Mouse (Mus musculus) c-Kit-positive CD71-negative TER-119-negative erythroid progenitor cells, embryonic 14.5 days (primary cell): ENCODE results near the gene Ppard.

ENCODE experiments used
- DNase-seq: peaks from one replicate; pipeline ENCODE4 v3.0.0-alpha.2; 2013; ENCODE audit warnings: low read depth

Gene Ppard

DNA sequence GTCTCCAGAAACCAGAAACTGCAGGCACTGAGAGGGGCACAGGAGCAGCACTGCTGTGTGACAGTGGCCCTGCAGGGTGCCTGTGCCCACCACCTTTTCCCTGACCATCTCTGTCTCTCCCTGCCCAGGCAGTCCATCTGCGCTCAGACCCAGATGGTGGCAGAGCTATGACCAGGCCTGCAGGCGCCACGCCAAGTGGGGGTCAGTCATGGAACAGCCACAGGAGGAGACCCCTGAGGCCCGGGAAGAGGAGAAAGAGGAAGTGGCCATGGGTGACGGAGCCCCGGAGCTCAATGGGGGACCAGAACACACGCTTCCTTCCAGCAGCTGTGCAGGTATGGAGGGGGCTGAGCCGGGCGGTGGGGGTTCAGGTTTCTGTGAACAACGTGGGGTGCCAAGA, 53.6 kb downstream of the Ppard start:
- no peak for DNase-seq

DNA sequence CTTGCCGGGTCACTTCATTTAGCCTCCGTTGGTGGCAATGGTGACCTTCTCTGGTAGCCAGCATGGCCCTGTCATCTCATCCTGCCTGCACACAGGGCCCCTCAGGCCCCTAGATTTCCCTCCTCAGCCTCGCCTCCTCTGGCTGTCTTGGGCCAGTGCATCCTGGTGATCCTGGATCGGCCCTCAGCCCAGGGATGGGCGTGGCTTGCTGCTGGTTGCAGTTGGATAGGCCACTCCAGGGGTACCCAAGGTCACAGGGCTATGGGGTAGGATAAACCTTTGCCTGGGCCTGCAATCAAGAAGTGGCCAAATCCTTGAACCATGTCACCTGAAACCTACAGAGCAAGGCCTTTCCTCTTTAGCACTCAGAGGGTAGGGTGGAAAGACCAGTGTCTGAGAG, 54.5 kb downstream of the Ppard start:
- DNase-seq: no peak

DNA sequence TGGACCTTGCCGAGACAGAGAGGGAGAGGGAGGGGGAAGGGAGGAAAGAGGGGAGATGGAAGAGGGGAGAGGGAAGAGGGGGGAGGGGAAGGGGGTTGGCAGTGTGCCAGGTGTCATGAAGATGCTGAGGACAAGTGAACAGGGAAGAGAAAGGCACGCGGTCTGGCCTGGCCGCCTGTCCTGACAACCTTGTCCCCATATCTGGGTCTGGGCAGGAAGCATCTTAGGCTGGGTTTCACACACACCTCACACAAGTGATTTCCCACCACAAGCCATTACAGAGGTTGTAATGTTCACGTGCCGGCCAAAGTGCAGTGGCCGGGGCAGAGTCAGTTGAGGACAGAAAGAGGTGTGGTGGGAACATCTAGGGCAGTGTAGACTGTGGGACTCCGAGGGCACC, 55.1 kb downstream of the Ppard start:
- DNase-seq: no peak

DNA sequence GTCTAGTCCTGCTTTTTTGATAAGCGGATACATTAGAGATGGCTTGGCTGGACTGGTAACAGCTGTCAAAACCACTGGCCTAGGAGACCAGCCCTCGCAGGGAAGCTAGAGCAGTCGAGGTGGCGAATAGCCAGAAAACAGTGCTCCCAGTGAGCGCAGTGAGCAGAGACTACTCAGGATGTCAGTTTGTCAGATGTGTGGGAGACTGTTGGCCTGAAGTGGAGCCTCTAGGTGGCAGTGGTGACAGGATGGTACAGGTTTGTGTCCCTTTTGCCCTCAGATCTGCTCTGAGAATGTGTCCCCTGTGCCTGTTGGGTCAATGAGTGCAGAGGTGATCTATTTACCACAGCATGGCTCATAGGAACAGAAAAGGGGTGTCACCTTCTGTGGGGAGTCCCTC, 55.5 kb downstream of the Ppard start:
- no peak for DNase-seq

DNA sequence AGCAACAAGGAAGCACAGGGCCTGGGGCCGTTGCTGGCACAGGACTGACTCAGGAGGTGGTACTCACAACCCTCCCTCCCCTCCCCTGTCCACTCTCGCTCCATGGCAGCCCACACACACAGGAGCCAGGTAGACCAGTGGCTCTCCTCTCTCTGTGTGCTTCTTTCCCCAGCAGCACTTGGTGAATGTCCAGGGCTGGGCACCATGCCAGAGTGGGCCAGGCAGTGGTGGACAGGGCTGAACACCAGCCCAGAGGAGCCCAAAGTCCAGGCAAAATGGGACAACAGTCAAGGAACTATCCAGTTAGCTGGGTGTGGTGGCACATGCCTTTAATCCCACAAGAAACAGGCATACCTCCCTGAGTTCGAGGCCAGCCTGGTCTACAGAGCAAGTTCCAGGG, 57.8 kb downstream of the Ppard start:
- DNase-seq: no peak

DNA sequence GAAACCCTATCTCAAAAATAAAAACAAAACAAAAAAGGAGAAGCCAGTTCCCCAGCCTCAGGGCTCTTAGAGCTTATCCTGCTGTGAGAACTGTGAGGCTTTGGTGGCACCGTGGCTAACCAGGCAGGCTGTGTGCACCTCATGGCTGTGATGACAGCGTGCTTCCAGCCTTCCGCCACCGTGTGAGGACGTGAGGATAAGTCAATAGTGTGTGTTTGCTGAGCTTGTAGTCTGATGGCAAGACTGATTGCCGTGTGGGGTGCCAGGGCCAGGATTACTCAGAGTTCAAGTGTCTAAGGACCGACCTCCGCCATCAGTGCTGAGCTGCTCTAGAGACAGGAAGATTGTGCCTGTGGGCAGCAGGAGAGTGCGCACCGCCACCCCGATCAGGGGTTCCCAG, 58.2 kb downstream of the Ppard start:
- DNase-seq: no peak

DNA sequence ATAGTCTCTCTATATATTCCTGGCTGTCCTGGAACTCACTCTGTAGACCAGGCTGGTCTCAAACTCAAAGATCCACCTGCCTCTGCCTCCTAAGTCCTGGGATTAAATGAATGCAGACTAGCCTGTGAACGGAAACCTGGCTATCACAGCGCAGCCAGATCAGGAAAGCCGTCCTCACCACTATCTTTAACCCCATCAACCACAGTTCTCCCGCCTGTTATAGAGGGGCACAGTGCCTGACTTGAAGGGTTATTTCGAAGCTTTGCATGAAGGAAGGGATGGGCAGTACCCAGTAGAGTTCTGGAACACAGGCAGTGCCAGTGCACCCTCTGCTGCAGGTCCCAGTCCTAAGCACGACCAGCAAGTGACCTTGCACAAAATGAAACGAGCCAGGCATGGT, 58.8 kb downstream of the Ppard start:
- DNase-seq: no peak

DNA sequence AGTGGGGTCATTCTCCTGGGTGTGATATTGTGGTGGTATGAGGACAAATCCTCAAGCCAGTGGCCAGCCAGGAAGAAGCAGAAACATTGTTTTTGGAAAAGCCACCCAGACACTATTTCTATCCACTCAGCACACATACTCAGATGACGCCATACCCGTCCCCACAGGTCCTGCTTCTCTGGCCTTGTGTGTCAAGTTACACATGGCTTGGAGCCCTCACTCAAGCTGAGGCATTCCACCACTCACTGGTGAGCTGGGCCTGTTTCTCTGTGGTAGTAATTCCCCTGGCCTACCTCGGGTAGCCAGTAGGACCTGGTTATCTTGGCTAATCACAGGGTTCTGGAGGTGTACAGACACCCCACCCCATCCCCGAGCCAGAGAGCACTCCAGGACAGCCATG, 61.2 kb downstream of the Ppard start:
- no peak for DNase-seq

DNA sequence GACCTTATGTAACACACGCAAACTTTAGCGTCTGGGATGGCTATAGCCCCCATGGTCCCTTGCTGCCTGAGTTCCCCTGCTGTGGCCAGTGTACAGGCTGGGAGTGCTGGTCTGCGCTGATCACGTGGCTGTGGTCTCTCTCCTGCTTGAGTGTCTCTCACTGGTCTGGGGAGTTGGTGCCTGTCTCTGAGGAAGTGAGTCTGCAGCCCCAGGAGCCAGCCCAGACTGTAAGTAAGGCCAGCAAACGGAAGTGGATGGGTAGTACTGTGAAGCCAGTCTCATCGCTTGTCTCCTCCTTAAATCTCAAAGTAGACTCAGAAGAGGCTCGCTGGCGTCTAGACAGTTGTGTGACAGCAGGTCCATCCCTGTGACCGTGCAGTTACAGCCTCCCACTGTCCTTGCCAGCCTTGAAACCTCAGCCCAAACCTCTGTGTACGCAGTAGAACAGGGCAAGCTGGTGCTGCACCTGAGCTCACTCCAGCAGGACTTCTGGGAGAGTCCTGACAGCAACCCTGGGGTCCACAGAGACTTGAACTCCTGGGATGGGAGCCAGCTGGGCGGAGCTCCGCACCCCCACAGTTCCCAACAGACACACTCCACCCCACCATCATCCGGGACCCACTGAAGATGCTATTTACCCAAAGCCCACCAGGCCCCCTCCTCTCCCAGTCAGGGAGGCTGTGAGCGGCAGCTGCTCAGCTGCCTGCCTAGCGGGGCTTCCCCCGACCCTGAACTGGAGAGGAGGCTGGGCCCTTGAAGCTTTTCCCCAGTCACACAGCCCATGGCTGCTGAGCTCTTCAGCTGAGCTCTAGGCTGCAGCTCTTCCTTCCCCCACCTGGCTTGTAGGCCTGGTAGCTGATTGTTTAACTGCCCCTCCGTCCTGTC, 62.2 kb downstream of the Ppard start:
- no peak for DNase-seq

DNA sequence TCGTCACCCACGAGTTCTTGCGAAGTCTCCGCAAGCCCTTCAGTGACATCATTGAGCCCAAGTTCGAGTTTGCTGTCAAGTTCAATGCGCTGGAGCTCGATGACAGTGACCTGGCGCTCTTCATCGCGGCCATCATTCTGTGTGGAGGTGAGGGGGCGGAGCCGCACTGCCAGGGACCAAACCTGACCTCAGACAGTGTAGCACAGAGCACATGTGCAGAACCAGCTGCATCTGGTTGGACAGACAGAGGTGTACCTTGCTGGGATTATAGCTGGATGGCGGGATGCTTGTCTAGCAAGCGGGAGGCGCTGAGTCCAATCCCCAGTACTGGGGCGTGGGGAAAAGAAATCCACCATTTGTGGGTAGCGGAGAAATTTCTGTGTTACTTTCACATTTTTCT, 66.4 kb downstream of the Ppard start:
- DNase-seq: no peak

DNA sequence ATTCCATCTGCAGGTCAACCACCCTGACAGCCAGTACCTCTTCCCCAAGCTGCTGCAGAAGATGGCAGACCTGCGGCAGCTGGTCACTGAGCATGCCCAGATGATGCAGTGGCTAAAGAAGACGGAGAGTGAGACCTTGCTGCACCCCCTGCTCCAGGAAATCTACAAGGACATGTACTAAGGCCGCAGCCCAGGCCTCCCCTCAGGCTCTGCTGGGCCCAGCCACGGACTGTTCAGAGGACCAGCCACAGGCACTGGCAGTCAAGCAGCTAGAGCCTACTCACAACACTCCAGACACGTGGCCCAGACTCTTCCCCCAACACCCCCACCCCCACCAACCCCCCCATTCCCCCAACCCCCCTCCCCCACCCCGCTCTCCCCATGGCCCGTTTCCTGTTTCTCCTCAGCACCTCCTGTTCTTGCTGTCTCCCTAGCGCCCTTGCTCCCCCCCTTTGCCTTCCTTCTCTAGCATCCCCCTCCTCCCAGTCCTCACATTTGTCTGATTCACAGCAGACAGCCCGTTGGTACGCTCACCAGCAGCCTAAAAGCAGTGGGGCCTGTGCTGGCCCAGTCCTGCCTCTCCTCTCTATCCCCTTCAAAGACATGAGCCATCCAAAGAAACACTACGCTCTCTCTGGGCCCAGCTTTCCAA, 67.3 kb downstream of the Ppard start:
- no peak for DNase-seq

DNA sequence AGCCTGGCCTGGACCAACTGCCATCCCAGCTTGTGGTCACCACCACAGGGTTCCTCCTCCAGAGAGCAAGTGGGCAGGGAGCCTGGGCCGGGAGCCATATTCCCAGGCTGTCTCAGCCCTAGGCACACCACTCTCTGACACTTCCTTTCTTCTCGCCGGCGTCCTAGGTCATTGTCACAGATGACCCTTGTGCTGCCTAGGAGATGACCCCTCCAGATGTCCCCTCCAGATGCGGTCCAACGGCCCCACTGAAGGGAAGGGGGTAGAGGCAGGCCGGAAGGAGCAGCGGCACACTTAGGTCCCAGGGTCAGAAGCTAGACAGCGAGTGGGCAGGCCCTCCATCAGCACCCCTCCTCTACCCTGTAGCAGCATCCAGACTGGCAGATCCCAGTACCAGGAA, 67.8 kb downstream of the Ppard start:
- no peak for DNase-seq

DNA sequence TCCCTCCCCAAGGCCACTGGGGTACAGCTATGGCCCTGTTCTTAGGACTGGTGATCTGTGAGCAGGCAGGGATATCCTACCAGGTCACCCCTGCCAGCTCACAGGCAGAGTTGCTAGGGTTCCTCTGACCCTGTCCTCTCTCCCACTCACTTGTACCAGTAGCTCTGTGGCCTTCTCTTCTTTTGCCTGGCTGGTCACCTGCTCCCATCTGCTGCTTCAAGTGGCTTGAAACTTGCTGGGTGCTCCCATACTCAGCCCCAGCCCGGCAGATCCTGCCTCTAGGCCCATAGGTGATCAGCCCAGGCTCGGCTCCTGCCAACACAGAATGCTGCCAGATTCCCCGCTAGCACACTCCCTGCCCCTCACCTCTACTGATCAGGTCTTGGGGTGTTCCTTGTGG, 68.3 kb downstream of the Ppard start:
- no peak for DNase-seq

DNA sequence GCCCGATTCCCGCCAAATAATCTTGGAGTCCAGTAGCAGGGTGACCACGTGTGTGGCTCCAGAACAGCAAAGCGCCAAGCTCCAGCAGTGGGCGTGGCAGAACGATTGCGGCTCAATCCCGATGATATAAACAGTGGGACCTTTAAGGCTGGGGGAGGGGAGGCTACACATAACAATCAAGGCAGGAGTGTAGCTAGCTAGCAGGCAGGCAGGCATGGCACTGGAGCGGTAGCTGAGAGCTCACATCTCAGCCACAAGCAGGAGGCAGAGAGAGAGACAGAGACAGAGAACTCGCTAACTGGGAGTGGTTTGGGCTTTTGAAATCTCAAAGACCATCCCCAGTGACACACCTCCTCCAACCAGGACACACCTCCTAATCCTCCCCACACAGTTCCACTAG, 72.7 kb downstream of the Ppard start:
- DNase-seq: no peak

DNA sequence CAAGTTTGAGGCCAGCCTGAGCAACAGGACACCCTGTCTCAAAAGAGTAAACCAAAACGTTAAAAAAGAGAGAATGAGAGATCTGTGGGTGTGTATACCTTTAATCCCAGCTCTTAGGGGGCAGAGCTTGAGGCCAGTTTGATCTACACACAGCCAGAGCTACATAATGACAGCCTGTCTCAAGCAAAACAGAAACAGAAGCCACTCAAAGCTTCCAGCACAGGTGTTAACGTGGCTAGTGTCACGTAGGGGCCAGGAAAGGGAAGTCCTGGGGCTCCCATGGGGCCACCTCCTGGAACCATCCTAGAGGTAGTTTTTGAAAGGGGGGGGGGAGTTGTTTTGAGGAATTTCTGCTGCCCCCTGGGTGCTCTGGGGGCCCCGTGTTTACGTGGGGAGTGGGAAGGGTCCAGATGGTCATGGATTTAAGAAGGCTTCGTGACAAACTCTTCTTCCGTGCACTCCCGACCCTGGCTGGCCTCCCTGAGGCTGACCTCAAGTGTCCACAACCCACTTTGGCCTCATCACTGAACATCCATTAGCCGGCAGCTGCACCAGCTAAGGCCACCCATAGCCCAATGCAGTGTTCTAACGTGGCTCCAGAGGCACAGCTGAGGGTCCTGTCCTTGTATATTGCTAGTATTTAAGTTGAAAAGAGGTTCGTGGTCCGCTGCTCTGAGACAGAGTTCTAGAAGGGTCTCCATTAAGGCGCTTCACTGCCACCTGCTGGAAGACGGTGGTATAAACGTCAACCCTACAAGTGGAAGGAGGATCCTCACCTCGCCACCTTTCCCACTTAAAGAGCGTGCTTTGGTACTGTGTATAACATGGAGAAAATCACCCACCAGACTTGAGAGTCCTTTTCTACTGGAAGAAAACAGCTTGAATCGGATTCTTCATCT, 76.0 kb downstream of the Ppard start:
- DNase-seq: peak; percentile 94

DNA sequence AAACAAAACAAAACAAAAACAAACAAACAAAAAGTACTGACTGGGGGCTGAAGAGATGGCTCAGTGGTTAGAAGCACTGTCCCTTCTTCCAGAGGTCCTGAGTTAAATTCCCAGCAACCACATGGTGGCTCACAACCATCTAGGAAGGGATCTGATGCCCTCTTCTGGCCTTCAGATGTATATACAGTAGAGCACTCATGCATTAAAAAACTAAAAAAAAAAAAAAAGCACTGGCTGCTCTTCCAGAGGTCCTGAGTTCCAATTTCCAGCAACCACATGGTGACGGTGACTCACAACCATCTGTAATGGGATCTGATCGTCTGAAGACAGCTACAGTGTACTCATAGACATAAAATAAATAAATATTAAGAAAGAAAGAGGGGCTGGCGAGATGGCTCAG, 78.3 kb downstream of the Ppard start:
- no peak for DNase-seq

DNA sequence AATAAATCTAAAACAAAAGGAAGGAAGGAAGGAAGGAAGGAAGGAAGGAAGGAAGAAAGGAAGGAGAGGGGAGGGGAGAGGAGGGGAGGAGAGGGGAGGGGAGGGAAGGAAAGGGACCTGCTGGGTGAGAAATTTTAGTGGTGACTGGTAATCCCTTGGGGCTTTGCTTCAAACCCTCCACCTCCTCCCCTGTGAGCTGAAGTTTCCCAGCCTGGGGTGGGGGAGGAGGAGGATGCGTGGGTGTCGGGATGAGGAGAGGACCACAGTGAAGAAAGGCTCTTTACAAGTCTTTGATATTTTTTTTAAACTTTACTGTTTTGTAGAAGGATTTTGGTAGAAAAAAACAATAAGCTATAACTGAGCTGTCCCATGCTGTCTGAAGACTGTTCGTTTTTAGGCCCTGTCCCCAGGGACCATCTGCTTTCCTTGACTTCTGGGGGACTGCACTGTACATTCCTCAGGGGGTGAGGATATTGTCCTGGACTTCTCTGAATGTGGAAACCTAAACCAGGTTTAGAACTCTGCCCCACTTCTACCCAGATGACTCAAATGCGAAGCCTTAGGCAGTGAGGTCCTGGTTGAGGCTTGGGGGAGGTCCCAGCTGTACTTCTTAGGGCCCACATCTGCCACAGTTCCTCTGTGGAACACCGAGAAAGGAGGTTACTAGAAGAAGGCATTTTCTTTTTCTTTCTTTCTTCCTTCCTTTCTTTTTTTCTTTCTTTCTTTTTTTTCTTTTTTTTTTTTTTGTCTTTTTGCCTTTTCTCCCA, 79.0 kb downstream of the Ppard start:
- DNase-seq: no peak

DNA sequence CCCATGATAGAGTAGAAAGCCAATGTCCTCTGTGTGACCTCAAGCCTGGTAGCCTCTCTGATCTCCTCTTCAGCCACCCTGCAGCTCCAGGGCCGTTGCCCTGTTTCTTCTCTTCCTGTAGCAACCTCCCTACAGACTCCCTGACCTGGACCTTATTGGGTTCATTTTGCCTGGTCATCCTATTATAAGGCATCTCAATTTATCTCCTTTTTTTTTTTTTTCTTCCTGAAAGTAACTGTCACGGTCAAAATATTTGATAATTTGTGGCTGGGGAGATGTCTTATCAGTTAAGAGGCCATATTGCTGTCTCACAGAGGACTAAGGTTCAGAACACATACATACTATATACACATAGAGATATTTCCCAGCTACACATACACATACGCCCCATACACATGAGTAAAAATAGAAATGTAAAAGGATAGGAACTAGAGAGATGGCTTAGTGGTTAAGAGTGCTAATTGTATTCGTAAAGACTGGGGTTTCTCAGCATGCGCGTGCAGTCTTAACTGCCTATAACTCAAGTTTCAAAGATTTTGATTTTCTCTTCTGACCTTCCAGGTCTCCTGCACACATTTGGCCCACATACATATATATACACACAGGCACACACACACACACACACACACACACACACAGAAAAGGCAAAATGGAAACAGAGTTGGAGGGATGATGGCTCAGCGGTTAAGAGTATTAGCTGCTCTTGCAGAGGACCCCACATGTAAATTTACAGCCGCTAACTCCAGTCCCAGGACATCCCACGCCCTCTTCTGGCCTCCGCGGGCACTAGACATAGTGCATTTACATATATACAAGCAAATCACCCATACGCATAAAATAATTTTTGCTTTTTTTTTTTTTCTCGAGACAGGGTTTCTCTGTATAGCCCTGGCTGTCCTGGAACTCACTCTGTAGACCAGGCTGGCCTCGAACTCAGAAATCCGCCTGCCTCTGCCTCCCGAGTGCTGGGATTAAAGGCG, 80.0 kb downstream of the Ppard start:
- DNase-seq: no peak

DNA sequence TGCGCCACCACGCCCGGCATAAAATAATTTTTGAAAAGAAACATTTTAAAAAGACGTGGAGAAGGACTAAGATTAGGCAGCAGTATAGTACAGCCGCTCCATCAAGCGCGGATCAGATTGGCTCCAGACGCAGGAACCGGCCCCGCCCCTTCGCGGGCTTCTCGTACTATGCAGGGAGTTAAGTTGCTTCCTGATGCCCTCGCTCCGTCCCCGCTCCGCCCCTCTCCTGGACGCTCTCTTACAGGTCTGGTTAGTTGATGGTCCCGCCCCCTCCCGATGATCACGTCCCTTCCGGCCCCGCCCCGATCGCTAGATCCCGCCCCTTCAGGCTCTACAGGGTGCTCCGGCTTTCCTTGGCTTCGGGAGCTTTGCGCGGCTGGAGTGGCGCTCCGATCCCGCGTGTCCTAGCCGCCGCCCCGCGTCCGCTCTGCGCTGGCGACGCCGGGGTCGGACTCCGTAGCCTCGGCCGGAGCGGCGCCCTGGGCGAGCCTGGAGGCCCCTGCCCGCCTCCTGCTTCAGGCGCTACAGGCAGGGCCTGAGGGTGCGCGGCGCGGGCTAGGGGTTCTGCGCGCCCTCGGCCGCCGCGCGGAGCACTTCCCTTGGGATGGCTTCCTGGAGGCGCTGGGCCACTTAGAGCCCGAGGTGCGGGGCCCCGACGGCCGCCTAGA, 80.8 kb downstream of the Ppard start, which contains the start of gene Fance:
Fance (plus strand) TSS at position 308 of the 668 bp plus-strand sequence.
- DNase-seq: peak; percentile 99

DNA sequence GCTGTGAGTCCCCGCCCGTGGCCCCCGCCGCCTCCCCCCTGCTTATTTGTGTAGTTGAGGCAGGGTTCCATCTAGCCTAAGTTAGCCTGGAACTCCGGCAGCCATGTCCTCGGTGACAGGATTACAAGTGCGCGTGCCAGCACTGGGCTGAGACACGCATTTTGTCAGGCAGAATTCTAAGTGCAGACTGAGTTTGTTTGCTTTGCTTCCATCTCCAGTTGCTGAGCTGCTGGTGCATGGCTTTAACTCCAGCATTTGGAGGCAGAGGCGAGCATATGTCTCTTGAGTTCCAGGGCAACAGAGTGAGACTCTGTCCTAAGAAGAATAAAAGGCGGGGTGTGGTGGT, 81.4 kb downstream of the Ppard start:
- no peak for DNase-seq
